Mouse (Mus musculus) stomach, embryonic 15.5 days (tissue): ENCODE results near the gene 2610001J05Rik. TPM values are rescaled to one million over a fixed set of nuclear protein-coding genes. Genes with fewer than 3 reads are reported as not detected.
"Not testable (repeated sequence)": the region's sequence is repeated elsewhere in the genome, so short reads cannot be mapped to it uniquely, and the experiment has no call there.

Experiments
- ATAC-seq: fragments of 200-750 bp; cut with Nextera tagmentation; 2 replicates; pipeline ENCODE4 v1.8.0; 2017; ENCODE audit warnings: low read depth, moderate number of reproducible peaks, moderate TSS enrichment; ENCODE audit not compliant: insufficient read depth, low FRiP score
- H3K27ac ChIP-seq: fragments of 300-500 bp; sonication (generic); 2 replicates; pipeline ENCODE4 v1.5.1; 2015; ENCODE audit warnings: mild to moderate bottlenecking, inconsistent platforms
- H3K27me3 ChIP-seq: fragments of 300-500 bp; sonication (generic); replicated peaks from 2 replicates; pipeline ENCODE4 v1.6.1; 2015; ENCODE audit warnings: inconsistent platforms
- H3K36me3 ChIP-seq: fragments of 300-500 bp; sonication (generic); 2 replicates; pipeline ENCODE4 v1.6.1; 2015; ENCODE audit warnings: inconsistent platforms
- H3K4me1 ChIP-seq: fragments of 300-500 bp; sonication (generic); 2 replicates; pipeline ENCODE4 v1.6.1; 2015; ENCODE audit warnings: inconsistent platforms
- H3K4me2 ChIP-seq: fragments of 300-500 bp; sonication (generic); 2 replicates; pipeline ENCODE4 v1.6.1; 2015; ENCODE audit warnings: mild to moderate bottlenecking, inconsistent platforms
- H3K4me3 ChIP-seq: fragments of 300-500 bp; sonication (generic); replicated peaks from 2 replicates; pipeline ENCODE4 v1.5.1; 2015; ENCODE audit warnings: inconsistent platforms
- H3K9ac ChIP-seq: fragments of 300-500 bp; sonication (generic); 2 replicates; pipeline ENCODE4 v1.6.1; 2015; ENCODE audit warnings: inconsistent platforms
- H3K9me3 ChIP-seq: fragments of 300-500 bp; sonication (generic); 2 replicates; pipeline ENCODE4 v1.6.1; 2016; ENCODE audit warnings: inconsistent platforms
- WGBS: fragments of 180-500 bp; shearing (Covaris S2); methylation state at CpG from one replicate; pipeline ENCODE4 v1.1.7; 2015; 5-methylcytosine and 5-hydroxymethylcytosine counted together
- polyA plus RNA-seq: library from polyadenylated mRNA; unstranded; fragments of >200 nt; fragmentation: Nextera tagmentation; extraction: Ambion mirVana; gene quantifications from 2 replicates; pipeline ENCODE4 v1.2.1, GENCODE M21; 2015

The 2610001J05Rik gene
- polyA plus RNA-seq, 1 experiment from 2014 or later = 126 TPM

GRCm38 (mm10) chr6:13854230-13854629 lies 17.1 kb downstream of the 2610001J05Rik start:
- no peaks in the 10 kb centered on the region for H3K36me3 ChIP-seq
- H3K9me3 ChIP-seq = no peaks in the 10 kb centered on the region
- no peak overlapping the region for H3K4me3 ChIP-seq
- WGBS = 38% methylated on average over 11 of the region's 11 CpGs
- no peak overlapping the region for H3K9ac ChIP-seq
- H3K27me3 ChIP-seq = no peaks in the 10 kb centered on the region
- H3K4me2 ChIP-seq = no peak overlapping the region
- no peaks in the 10 kb centered on the region for H3K4me1 ChIP-seq
- ATAC-seq = no peak
- H3K27ac ChIP-seq = no peak overlapping the region

- 75% methylated on average over 4 of the region's 4 CpGs for WGBS
- no peak for ATAC-seq
These were observed 18.1 kb downstream of the 2610001J05Rik start for GRCm38 (mm10) chr6:13853244-13853643.

GRCm38 (mm10) chr6:13846031-13846430 lies 25.3 kb downstream of the 2610001J05Rik start:
- not testable (repeated sequence) for H3K27ac ChIP-seq, H3K4me3 ChIP-seq, H3K9ac ChIP-seq, H3K36me3 ChIP-seq, H3K9me3 ChIP-seq, H3K4me2 ChIP-seq, H3K4me1 ChIP-seq, H3K27me3 ChIP-seq, ATAC-seq
- 83% methylated on average over 1 of the region's 1 CpGs for WGBS

More at GRCm38 (mm10) chr6:13853244-13853643, 18.1 kb downstream of the 2610001J05Rik start:
- Histone ChIP-seq H3K27me3 (no peaks in the 10 kb centered on the region), H3K9ac (no peak overlapping the region), H3K9me3 (no peaks in the 10 kb centered on the region), H3K36me3 (no peaks in the 10 kb centered on the region), H3K27ac (no peak overlapping the region), H3K4me3 (no peak overlapping the region), H3K4me2 (no peak overlapping the region), H3K4me1 (no peaks in the 10 kb centered on the region)

- Histone ChIP-seq H3K4me2 (peak within 1 kb of the TSS; percentile 96), H3K4me1 (no peaks in the 10 kb centered on the region), H3K27ac (peak within 1 kb of the TSS; percentile 74), H3K36me3 (no peaks in the 10 kb centered on the region), H3K9me3 (no peaks in the 10 kb centered on the region), H3K4me3 (peak within 1 kb of the TSS; percentile 64), H3K27me3 (no peaks in the 10 kb centered on the region), H3K9ac (peak within 1 kb of the TSS; percentile 63)
- ATAC-seq = no peak
- 42% methylated on average over 18 of the region's 18 CpGs for WGBS
These were observed 31.8 kb downstream of the 2610001J05Rik start, which contains the start of gene Gpr85 for GRCm38 (mm10) chr6:13839345-13840054. Gene Gpr85, minus strand, starts transcription at chr6:13839942.

GRCm38 (mm10) chr6:13838677-13839344 lies 32.5 kb downstream of the 2610001J05Rik start:
- Histone ChIP-seq H3K9ac (peak overlapping the region; percentile 63), H3K4me3 (peak overlapping the region; percentile 64), H3K27me3 (no peaks in the 10 kb centered on the region), H3K36me3 (no peaks in the 10 kb centered on the region), H3K9me3 (no peaks in the 10 kb centered on the region), H3K4me1 (no peaks in the 10 kb centered on the region), H3K4me2 (peak overlapping the region; percentile 96), H3K27ac (peak overlapping the region; percentile 74)
- WGBS = under 1% methylated on average over 41 of the region's 41 CpGs
- peak; percentile 86 for ATAC-seq

- Histone ChIP-seq H3K27ac (peak overlapping the region; percentile 74; the same call in 1 of the 2 replicates), H3K4me3 (peak overlapping the region; percentile 64), H3K4me1 (no peaks in the 10 kb centered on the region), H3K9me3 (no peaks in the 10 kb centered on the region), H3K9ac (peak overlapping the region; percentile 63), H3K4me2 (peak overlapping the region; percentile 96), H3K27me3 (no peaks in the 10 kb centered on the region), H3K36me3 (no peaks in the 10 kb centered on the region)
- no peak for ATAC-seq
- under 1% methylated on average over 19 of the region's 19 CpGs for WGBS
These were observed 33.2 kb downstream of the 2610001J05Rik start for GRCm38 (mm10) chr6:13837916-13838676.

GRCm38 (mm10) chr6:13836967-13837570 lies 34.2 kb downstream of the 2610001J05Rik start:
- no peak overlapping the region for H3K9ac ChIP-seq
- H3K4me1 ChIP-seq = no peaks in the 10 kb centered on the region
- no peak overlapping the region for H3K4me3 ChIP-seq
- 69% methylated on average over 3 of the region's 3 CpGs for WGBS
- no peak for ATAC-seq
- H3K27ac ChIP-seq = no peak overlapping the region
- no peak overlapping the region; the same call in 1 of the 2 replicates for H3K4me2 ChIP-seq
- no peaks in the 10 kb centered on the region for H3K9me3 ChIP-seq
- H3K27me3 ChIP-seq = no peaks in the 10 kb centered on the region
- no peaks in the 10 kb centered on the region for H3K36me3 ChIP-seq

- H3K9ac ChIP-seq = no peak overlapping the region
- no peaks in the 10 kb centered on the region for H3K9me3 ChIP-seq
- H3K4me3 ChIP-seq = no peak overlapping the region
- no peak overlapping the region for H3K27ac ChIP-seq
- no peak overlapping the region for H3K4me2 ChIP-seq
- H3K4me1 ChIP-seq = no peaks in the 10 kb centered on the region
- ATAC-seq = no peak
- H3K27me3 ChIP-seq = no peaks in the 10 kb centered on the region
- 74% methylated on average over 17 of the region's 17 CpGs for WGBS
- H3K36me3 ChIP-seq = no peaks in the 10 kb centered on the region
These were observed 35.3 kb downstream of the 2610001J05Rik start for GRCm38 (mm10) chr6:13835720-13836665.

- no peak overlapping the region for H3K4me2 ChIP-seq
- no peaks in the 10 kb centered on the region for H3K36me3 ChIP-seq
- H3K4me1 ChIP-seq = no peaks in the 10 kb centered on the region
- H3K4me3 ChIP-seq = no peak overlapping the region
- H3K9ac ChIP-seq = no peak overlapping the region
- 78% methylated on average over 2 of the region's 2 CpGs for WGBS
- H3K27me3 ChIP-seq = no peaks in the 10 kb centered on the region
- ATAC-seq = no peak
- no peak overlapping the region for H3K27ac ChIP-seq
- H3K9me3 ChIP-seq = no peaks in the 10 kb centered on the region
These were observed 38.5 kb downstream of the 2610001J05Rik start for GRCm38 (mm10) chr6:13832770-13833169.

- H3K36me3 ChIP-seq = no peaks in the 10 kb centered on the region
- no peak overlapping the region for H3K4me2 ChIP-seq
- ATAC-seq = no peak
- H3K4me3 ChIP-seq = no peak overlapping the region
- H3K27ac ChIP-seq = no peak overlapping the region
- no peak overlapping the region for H3K9ac ChIP-seq
- no peaks in the 10 kb centered on the region for H3K9me3 ChIP-seq
- no peaks in the 10 kb centered on the region for H3K27me3 ChIP-seq
- no peaks in the 10 kb centered on the region for H3K4me1 ChIP-seq
- 70% methylated on average over 1 of the region's 1 CpGs for WGBS
These were observed 42.4 kb downstream of the 2610001J05Rik start for GRCm38 (mm10) chr6:13828877-13829276.
